Mouse (Mus musculus) kidney, embryonic 14.5 days (tissue): ENCODE measurements around the gene Herpud1. TPM values are rescaled to one million over a fixed set of nuclear protein-coding genes. Genes with fewer than 3 reads are reported as not detected.

ENCODE experiments used
- ATAC-seq: fragments of 200-750 bp; cut with Nextera tagmentation; 2 replicates; pipeline ENCODE4 v1.8.0; 2017; ENCODE audit warnings: moderate number of reproducible peaks, mild to moderate bottlenecking, moderate TSS enrichment, moderate library complexity; ENCODE audit not compliant: low FRiP score, low TSS enrichment
- H3K27ac ChIP-seq: fragments of 300-500 bp; sonication (generic); 2 replicates; pipeline ENCODE4 v1.5.1; 2014; ENCODE audit warnings: low read depth, mild to moderate bottlenecking, low read length, moderate library complexity, mixed read lengths
- H3K27me3 ChIP-seq: fragments of 300-500 bp; sonication (generic); 2 replicates; pipeline ENCODE4 v1.6.1; 2014; ENCODE audit warnings: mild to moderate bottlenecking, low read length; ENCODE audit not compliant: control insufficient read depth, insufficient read depth
- H3K36me3 ChIP-seq: fragments of 300-500 bp; sonication (generic); 2 replicates; pipeline ENCODE4 v1.6.1; 2014; ENCODE audit warnings: low read length, mixed read lengths; ENCODE audit not compliant: control insufficient read depth, insufficient read depth
- H3K4me1 ChIP-seq: fragments of 300-500 bp; sonication (generic); 2 replicates; pipeline ENCODE4 v1.6.1; 2014; ENCODE audit warnings: low read length, mixed read lengths; ENCODE audit not compliant: control insufficient read depth, insufficient read depth
- H3K4me2 ChIP-seq: fragments of 300-500 bp; sonication (generic); replicated peaks from 2 replicates; pipeline ENCODE4 v1.6.1; 2014; ENCODE audit warnings: low read depth, mild to moderate bottlenecking, low read length
- H3K4me3 ChIP-seq: fragments of 300-500 bp; sonication (generic); 2 replicates; pipeline ENCODE4 v1.5.1; 2014; ENCODE audit warnings: mild to moderate bottlenecking, low read length
- H3K9ac ChIP-seq: fragments of 300-500 bp; sonication (generic); 2 replicates; pipeline ENCODE4 v1.6.1; 2014; ENCODE audit warnings: low read depth, mild to moderate bottlenecking, low read length, moderate library complexity
- H3K9me3 ChIP-seq: fragments of 300-500 bp; sonication (generic); 2 replicates; pipeline ENCODE4 v1.6.1; 2016; ENCODE audit warnings: low read length; ENCODE audit not compliant: control insufficient read depth
- WGBS: fragments of 180-500 bp; shearing (Covaris S2); extraction: QIAGEN DNeasy Blood & Tissue Kit; methylation state at CpG from one replicate; pipeline ENCODE4 v1.1.7; 2014; 5-methylcytosine and 5-hydroxymethylcytosine counted together
- polyA plus RNA-seq: library from polyadenylated mRNA; unstranded; fragments of >200 nt; fragmentation: Nextera tagmentation; extraction: Ambion mirVana; gene quantifications from 2 replicates; pipeline ENCODE4 v1.2.1, GENCODE M21; 2014

Herpud1 gene
- polyA plus RNA-seq, 1 experiment from 2014 or later = 61.2 TPM

GRCm38 (mm10) chr8:94365410-94365981 is 20.7 kb upstream of the Herpud1 start:
- Histone ChIP-seq H3K36me3 (no peaks in the 10 kb centered on the region), H3K9me3 (no peaks in the 10 kb centered on the region), H3K4me3 (no peak overlapping the region), H3K4me1 (no peaks in the 10 kb centered on the region), H3K4me2 (no peak overlapping the region), H3K27ac (no peak overlapping the region), H3K9ac (no peak overlapping the region), H3K27me3 (no peaks in the 10 kb centered on the region)
- WGBS = 91% methylated on average over 9 of the region's 9 CpGs
- ATAC-seq = no peak

GRCm38 (mm10) chr8:94370839-94371238 is 15.4 kb upstream of the Herpud1 start:
- Histone ChIP-seq H3K4me1 (no peaks in the 10 kb centered on the region), H3K27me3 (no peaks in the 10 kb centered on the region), H3K4me3 (no peak overlapping the region), H3K27ac (no peak overlapping the region), H3K36me3 (no peaks in the 10 kb centered on the region), H3K4me2 (no peak overlapping the region), H3K9ac (no peak overlapping the region), H3K9me3 (no peaks in the 10 kb centered on the region)
- WGBS = 83% methylated on average over 5 of the region's 5 CpGs
- ATAC-seq = no peak

DNA sequence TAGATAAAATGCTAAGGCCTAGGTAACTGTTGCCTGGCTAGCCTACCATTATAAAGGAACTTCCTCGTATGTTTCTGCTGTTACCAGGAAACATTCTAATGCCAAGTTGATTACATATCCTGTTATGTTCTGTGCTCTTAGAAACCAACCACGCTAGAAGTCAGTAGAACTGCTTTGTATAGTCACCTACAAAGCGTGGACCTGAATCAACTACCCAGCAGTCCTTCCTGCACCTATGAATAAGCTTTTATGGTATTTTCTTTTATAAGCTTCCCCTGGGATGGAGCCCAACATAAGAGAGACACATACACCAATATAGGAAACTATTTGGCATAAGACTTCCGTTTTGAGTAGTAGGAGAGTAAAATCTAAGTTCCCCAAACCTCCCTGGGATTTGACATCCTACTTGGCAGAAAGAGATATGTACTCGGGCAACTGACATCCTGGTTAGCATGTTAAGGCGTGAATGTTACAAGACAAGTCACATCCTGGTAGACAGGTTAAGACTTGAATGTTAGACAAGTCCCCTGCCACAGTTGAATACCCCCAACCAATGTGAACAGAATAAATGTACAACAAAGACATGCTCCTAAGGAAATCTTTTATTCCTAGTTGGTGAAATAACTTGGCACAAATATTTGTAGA is 13.2 kb upstream of the Herpud1 start:
- no peak overlapping the region for H3K4me3 ChIP-seq
- no peak for ATAC-seq
- 90% methylated on average over 6 of the region's 6 CpGs for WGBS
- no peak overlapping the region for H3K27ac ChIP-seq
- H3K4me1 ChIP-seq = peaks cover 3% of the 10 kb centered on the region; the same call in 1 of the 2 replicates
- H3K36me3 ChIP-seq = no peaks in the 10 kb centered on the region
- H3K9me3 ChIP-seq = no peaks in the 10 kb centered on the region
- no peaks in the 10 kb centered on the region for H3K27me3 ChIP-seq
- no peak overlapping the region for H3K4me2 ChIP-seq
- no peak overlapping the region for H3K9ac ChIP-seq

DNA sequence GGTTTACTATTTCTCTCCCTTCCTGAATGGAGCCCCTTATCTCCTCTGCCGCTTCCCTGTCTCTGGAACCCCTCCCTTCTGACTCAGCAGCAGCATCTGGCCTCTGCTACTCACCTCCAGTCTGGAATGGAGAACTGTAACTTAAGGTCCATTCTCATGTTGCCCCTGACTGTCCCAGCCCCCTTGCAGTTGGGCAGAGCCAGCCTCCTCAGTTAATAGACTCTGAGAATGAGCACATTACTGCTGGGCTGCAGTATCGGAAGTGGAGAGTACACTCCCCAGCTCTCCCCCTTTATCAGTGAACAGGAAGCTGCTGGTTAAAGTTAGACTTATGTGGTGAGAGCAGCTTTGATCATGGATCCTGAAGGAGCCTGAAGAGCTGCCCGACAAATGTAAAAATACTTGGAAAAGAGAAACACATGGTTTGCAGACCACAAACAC is 10.7 kb upstream of the Herpud1 start:
- no peak overlapping the region for H3K27ac ChIP-seq
- H3K9me3 ChIP-seq = no peaks in the 10 kb centered on the region
- WGBS = 64% methylated on average over 3 of the region's 3 CpGs
- no peak overlapping the region for H3K4me2 ChIP-seq
- H3K4me3 ChIP-seq = no peak overlapping the region
- no peaks in the 10 kb centered on the region for H3K27me3 ChIP-seq
- no peak overlapping the region for H3K9ac ChIP-seq
- H3K36me3 ChIP-seq = no peaks in the 10 kb centered on the region
- no peak for ATAC-seq
- peaks cover 6% of the 10 kb centered on the region; the same call in 1 of the 2 replicates for H3K4me1 ChIP-seq

- 94% methylated on average over 3 of the region's 3 CpGs for WGBS
- no peak for ATAC-seq
- Histone ChIP-seq H3K27me3 (no peaks in the 10 kb centered on the region), H3K9ac (no peak overlapping the region), H3K4me1 (peaks cover 6% of the 10 kb centered on the region; the same call in 1 of the 2 replicates), H3K4me2 (no peak overlapping the region), H3K27ac (no peak overlapping the region), H3K9me3 (no peaks in the 10 kb centered on the region), H3K4me3 (no peak overlapping the region), H3K36me3 (no peaks in the 10 kb centered on the region)
Measured at GRCm38 (mm10) chr8:94376176-94376575, 10.1 kb upstream of the Herpud1 start.

DNA sequence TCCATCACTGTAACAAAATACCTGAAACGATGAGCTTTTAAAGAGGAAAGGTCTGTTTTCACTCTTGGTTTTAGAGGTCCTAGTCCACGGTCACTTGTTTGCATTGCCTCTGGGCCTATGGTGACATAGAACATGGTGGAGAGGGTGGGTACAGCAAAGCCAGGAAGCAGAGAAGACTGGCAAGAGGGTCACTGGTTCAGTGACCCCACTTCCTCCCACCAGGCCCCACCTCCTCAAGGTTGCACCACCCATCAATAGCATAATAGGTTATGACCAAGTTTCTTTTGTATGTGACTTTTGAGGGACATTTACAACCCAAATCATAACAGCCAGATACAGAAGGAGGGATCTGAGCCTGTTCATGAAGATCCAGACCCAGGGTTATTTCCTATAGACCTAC is 9.7 kb upstream of the Herpud1 start:
- no peaks in the 10 kb centered on the region for H3K27me3 ChIP-seq
- no peak overlapping the region for H3K4me2 ChIP-seq
- no peak overlapping the region for H3K9ac ChIP-seq
- 85% methylated on average over 2 of the region's 2 CpGs for WGBS
- no peaks in the 10 kb centered on the region for H3K9me3 ChIP-seq
- ATAC-seq = no peak
- H3K4me1 ChIP-seq = peaks cover 6% of the 10 kb centered on the region; the same call in 1 of the 2 replicates
- H3K27ac ChIP-seq = no peak overlapping the region
- no peak overlapping the region for H3K4me3 ChIP-seq
- H3K36me3 ChIP-seq = no peaks in the 10 kb centered on the region

DNA sequence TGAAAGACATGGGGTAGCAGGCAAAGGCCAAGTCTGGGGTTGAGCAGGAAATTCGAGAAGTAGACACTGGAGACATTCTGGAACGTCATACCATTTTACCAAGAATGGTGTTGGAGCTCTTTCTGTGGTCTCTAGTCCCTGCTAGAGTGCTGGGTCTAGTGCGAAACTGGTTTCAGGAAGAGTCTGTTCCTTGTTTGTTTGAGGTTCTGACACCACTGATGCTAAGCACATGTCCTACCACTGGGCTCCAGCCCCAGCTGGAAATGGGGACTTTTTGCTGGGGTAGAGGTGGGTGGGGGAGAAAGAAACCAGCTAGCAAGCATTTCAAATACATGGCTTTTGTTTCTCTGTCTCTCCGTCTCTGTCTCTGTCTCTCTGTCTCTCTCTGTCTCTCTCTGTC is 9.2 kb upstream of the Herpud1 start:
- no peak overlapping the region for H3K27ac ChIP-seq
- peaks cover 6% of the 10 kb centered on the region; the same call in 1 of the 2 replicates for H3K4me1 ChIP-seq
- WGBS = 79% methylated on average over 4 of the region's 4 CpGs
- no peaks in the 10 kb centered on the region for H3K36me3 ChIP-seq
- ATAC-seq = no peak
- no peaks in the 10 kb centered on the region for H3K27me3 ChIP-seq
- H3K4me3 ChIP-seq = no peak overlapping the region
- H3K4me2 ChIP-seq = no peak overlapping the region
- H3K9me3 ChIP-seq = no peaks in the 10 kb centered on the region
- H3K9ac ChIP-seq = no peak overlapping the region

- Histone ChIP-seq H3K4me3 (no peak overlapping the region), H3K4me2 (no peak overlapping the region), H3K4me1 (peaks cover 6% of the 10 kb centered on the region; the same call in 1 of the 2 replicates), H3K27ac (no peak overlapping the region; the same call in 1 of the 2 replicates), H3K36me3 (no peaks in the 10 kb centered on the region), H3K27me3 (no peaks in the 10 kb centered on the region), H3K9ac (no peak overlapping the region), H3K9me3 (no peaks in the 10 kb centered on the region)
- peak; percentile 96 for ATAC-seq
- 24% methylated on average over 11 of the region's 11 CpGs for WGBS
Measured at GRCm38 (mm10) chr8:94377714-94378205, 8.5 kb upstream of the Herpud1 start.

DNA sequence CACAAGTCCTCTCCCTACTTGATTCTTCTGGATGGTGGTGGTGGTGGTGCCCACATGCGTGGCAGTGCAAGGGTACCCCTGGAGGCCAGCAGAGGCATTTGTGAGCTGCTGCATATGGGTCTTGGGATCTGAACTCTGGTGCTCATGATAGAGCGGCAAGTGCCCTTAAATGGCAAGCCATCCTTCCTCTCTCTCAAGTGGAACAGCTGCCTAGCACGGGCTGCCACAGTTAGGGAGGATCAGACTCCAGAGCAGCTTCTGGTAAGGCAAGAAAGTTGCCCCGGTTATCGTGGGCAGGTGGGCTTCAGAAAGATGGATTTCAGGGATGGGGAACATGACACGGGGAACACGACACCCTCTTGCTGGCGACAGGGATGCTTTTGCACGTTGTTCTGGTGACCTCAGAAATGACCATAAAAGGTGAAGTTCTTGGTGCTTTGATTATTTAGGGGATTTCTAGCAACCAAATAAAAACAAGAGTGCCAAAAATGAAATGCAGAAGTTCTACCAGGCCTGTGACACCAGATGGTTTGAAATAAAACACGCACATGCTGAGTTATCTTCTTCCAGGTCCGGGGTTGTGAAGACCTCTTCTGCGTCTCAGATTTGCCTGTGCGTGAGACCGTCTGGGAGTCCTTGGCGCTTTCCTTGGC is 7.3 kb upstream of the Herpud1 start:
- no peak for ATAC-seq
- WGBS = 67% methylated on average over 15 of the region's 15 CpGs

More for the DNA sequence above, 7.3 kb upstream of the Herpud1 start:
- Histone ChIP-seq H3K9me3 (no peaks in the 10 kb centered on the region), H3K27ac (no peak overlapping the region), H3K9ac (no peak overlapping the region), H3K27me3 (no peaks in the 10 kb centered on the region), H3K4me1 (peaks cover 6% of the 10 kb centered on the region; the same call in 1 of the 2 replicates), H3K36me3 (no peaks in the 10 kb centered on the region), H3K4me3 (no peak overlapping the region), H3K4me2 (no peak overlapping the region)
